Mouse (Mus musculus): ENCODE results near the gene Itpa.

Gene Itpa

GRCm38 (mm10) chr2:130656536-130656935 is 10.9 kb upstream of the Itpa start:
- DNase-seq: no peak

GRCm38 (mm10) chr2:130657541-130657940 is 9.9 kb upstream of the Itpa start:
- DNase-seq: no peak

- DNase-seq: no peak
Observed at GRCm38 (mm10) chr2:130658530-130658929, 8.9 kb upstream of the Itpa start.

GRCm38 (mm10) chr2:130663342-130663741 is 4.1 kb upstream of the Itpa start:
- no peak for DNase-seq

GRCm38 (mm10) chr2:130664102-130664701 is 3.2 kb upstream of the Itpa start, which contains the start of gene Ddrgk1:
Gene Ddrgk1, minus strand, starts transcription at chr2:130664659.
- peak; percentile 93 to 94 for DNase-seq

GRCm38 (mm10) chr2:130677211-130677610 is 9.8 kb downstream of the Itpa start:
- no peak for DNase-seq

- DNase-seq: no peak
Observed at GRCm38 (mm10) chr2:130679154-130679553, 11.7 kb downstream of the Itpa start.

- no peak for DNase-seq
Observed at GRCm38 (mm10) chr2:130679899-130680298, 12.5 kb downstream of the Itpa start.

GRCm38 (mm10) chr2:130681531-130681930 is 14.1 kb downstream of the Itpa start:
- DNase-seq: no peak

- no peak for DNase-seq
Observed at GRCm38 (mm10) chr2:130685426-130685825, 18.0 kb downstream of the Itpa start.

GRCm38 (mm10) chr2:130689011-130689410 is 21.6 kb downstream of the Itpa start:
- DNase-seq: no peak

GRCm38 (mm10) chr2:130693563-130693962 is 26.2 kb downstream of the Itpa start:
- DNase-seq: no peak

GRCm38 (mm10) chr2:130696700-130697152 is 29.3 kb downstream of the Itpa start:
- DNase-seq: no peak

- peak in 1 of 2 experiments; percentile 10 for DNase-seq
Observed at GRCm38 (mm10) chr2:130697153-130697810, 29.9 kb downstream of the Itpa start, which contains the start of gene Slc4a11. Gene Slc4a11, minus strand, starts transcription at chr2:130697519.

GRCm38 (mm10) chr2:130697821-130698266 is 30.4 kb downstream of the Itpa start:
- DNase-seq: no peak

GRCm38 (mm10) chr2:130704040-130705001 is 36.9 kb downstream of the Itpa start:
- no peak for DNase-seq

GRCm38 (mm10) chr2:130705178-130705577 is 37.8 kb downstream of the Itpa start:
- no peak for DNase-seq

GRCm38 (mm10) chr2:130706602-130707001 is 39.2 kb downstream of the Itpa start:
- no peak for DNase-seq

- DNase-seq: no peak
Observed at GRCm38 (mm10) chr2:130707057-130707456, 39.6 kb downstream of the Itpa start.

GRCm38 (mm10) chr2:130717951-130718350 is 50.5 kb downstream of the Itpa start:
- DNase-seq: no peak

- peak; percentile 67 to 69 for DNase-seq
Observed at GRCm38 (mm10) chr2:130724369-130724768, 57.0 kb downstream of the Itpa start.

- no peak for DNase-seq
Observed at GRCm38 (mm10) chr2:130727752-130728151, 60.3 kb downstream of the Itpa start.
